ENCODE assay signal across 17 mouse cellular contexts in the genomic region with DNA sequence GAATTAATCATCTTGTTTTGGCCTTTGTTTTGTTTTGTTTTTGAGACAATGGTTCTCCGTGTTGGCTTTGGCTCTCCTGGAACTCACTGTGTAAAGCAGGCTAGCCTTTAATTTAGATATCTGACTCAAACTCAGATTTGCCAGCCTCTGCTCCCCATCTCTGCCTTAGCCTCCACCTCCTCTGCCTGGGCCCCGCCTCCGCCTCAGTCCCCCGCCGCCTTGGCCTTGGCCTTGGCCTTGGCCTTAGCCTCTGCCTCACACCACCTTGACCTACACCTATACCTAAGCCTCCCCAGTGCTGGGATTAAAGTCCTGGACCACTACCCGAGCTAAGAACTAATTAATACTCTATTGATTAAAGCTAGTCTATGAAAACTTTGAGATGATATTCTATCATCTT. TPM values are rescaled to one million over a fixed set of nuclear protein-coding genes. Genes with fewer than 3 reads are reported as not detected.
DNase-seq lines count a peak whose midpoint lies in the region; ATAC-seq lines count a peak whose summit lies in the region.
"Had no signal": no experiment of that assay in that cellular context is flagged by ENCODE, and none has a peak within 500 bp of the region (broad histone marks: within the 10 kb centered on the region; RNA-seq: fewer than 3 reads in every experiment).

No protein-coding gene starts in this region.

- H3K4me1 ChIP-seq in liver, embryonic 12.5 days, result peaks cover 30% of the 10 kb centered on the region
- H3K4me1 ChIP-seq: midbrain, embryonic 12.5 days; neural tube, embryonic 12.5 days had no signal

- H3K36me3 ChIP-seq in liver, embryonic 12.5 days, result no peaks in the 10 kb centered on the region
- H3K36me3 ChIP-seq: midbrain, embryonic 12.5 days; neural tube, embryonic 12.5 days had no signal

- H3K27ac ChIP-seq in liver, embryonic 12.5 days, result no peak overlapping the region
- H3K27ac ChIP-seq: midbrain, embryonic 12.5 days; neural tube, embryonic 12.5 days had no signal

- H3K4me2 ChIP-seq in liver, embryonic 12.5 days, result peak overlapping the region; percentile 33; the same call in 1 of the 2 replicates

- no peak for ATAC-seq in cerebellum, adult (ENCODE audit: insufficient number of reproducible peaks, low FRiP score, low TSS enrichment)
- ATAC-seq in liver, embryonic 12.5 days, result no peak
- ATAC-seq in CD4-positive, CD25-positive, alpha-beta regulatory T cell, adult 4 months, result no peak
- ATAC-seq: Patski had no signal

- H3K27me3 ChIP-seq in liver, embryonic 12.5 days (replicated peaks), result peaks cover 15% of the 10 kb centered on the region

- H3K4me3 ChIP-seq in liver, embryonic 12.5 days, result no peak overlapping the region
- H3K4me3 ChIP-seq: neural tube, embryonic 12.5 days had no signal

- 71% methylated on average over 6 of the region's 6 CpGs for WGBS in liver, embryonic 12.5 days (ENCODE audit: insufficient replicate concordance)

- DNase-seq in cerebellum, adult 9-11 months, result peak; percentile 10
- DNase-seq in liver (no peak), ES-CJ7 (ENCODE audit: low read depth, low spot score) (peak; percentile 3)
- peak; percentile 47 to 63 for DNase-seq in adrenal gland, postnatal 36 days
- DNase-seq: cerebellum, adult 9-10 months; kidney, adult 18-20 months; kidney, postnatal 14 days; left cerebral cortex, postnatal 4 days; lung, embryonic 14.5 days; right cerebral cortex, postnatal 25 days; thymus, postnatal 14 days had no signal

- no peaks in the 10 kb centered on the region for H3K9me3 ChIP-seq in liver, embryonic 12.5 days (replicated peaks)
- H3K9me3 ChIP-seq: midbrain, embryonic 12.5 days; neural tube, embryonic 12.5 days had no signal

- H3K9ac ChIP-seq in liver, embryonic 12.5 days, result no peak overlapping the region
- H3K9ac ChIP-seq: lung, embryonic 14.5 days; midbrain, embryonic 12.5 days; neural tube, embryonic 12.5 days had no signal

RNA-seq across cellular contexts. Expression of a gene that starts 2.2 kb away (rescaled TPM):
- 17.6 and 17.8 TPM in 2 replicates for polyA plus RNA-seq in liver, embryonic 12.5 days (2016; fragmentation: Nextera tagmentation; extraction: Ambion mirVana)
- 100 to 1,000 TPM; 429 to 515 TPM for total RNA-seq in adrenal gland, postnatal 36 days (2021)
- 10 to 100 TPM; 36.7 to 38.0 TPM for polyA plus RNA-seq in CD4-positive, CD25-positive, alpha-beta regulatory T cell, adult 4 months (2017; shearing (Covaris generic))
